Mouse (Mus musculus) kidney, postnatal 36 days (tissue): ENCODE measurements around the gene Lag3.
A peak's percentile ranks its signal among the peaks of the same experiment; 100 is the strongest.
"Not testable (repeated sequence)": the region's sequence is repeated elsewhere in the genome, so short reads cannot be mapped to it uniquely, and the experiment has no call there.

Experiments
- DNase-seq, 2 experiments: peaks; one replicate each; pipeline ENCODE4 v3.0.0; 2021 to 2022; ENCODE audit warnings: mixed read lengths in 2 of 2

Gene Lag3

GRCm38 (mm10) chr6:124900056-124900800 is 11.3 kb downstream of the Lag3 start:
- DNase-seq: no peak

GRCm38 (mm10) chr6:124898359-124898758 is 13.1 kb downstream of the Lag3 start:
- no peak for DNase-seq

DNA sequence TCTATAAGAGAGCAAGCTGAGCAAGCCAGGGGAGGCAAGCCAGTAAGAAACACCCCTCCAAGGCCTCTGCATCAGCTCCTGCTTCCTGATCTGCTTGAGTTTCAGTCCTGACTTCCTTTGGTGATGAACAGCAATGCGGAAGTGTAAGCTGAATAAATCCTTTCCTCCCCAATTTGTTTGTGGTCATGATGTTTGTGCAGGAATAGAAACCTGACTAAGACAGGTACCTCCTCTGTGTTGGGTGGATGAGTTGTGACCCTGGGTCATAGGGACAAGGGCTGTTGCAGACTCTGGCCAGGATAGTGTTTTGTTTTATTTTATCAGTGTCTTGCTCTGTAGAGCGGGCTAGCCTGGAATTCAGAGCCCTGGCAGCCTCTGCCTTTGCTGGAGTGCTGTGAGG is 17.4 kb downstream of the Lag3 start:
- not testable (repeated sequence) for DNase-seq

GRCm38 (mm10) chr6:124890997-124891396 is 20.5 kb downstream of the Lag3 start:
- DNase-seq: no peak

GRCm38 (mm10) chr6:124888555-124889125 is 22.9 kb downstream of the Lag3 start:
- no peak for DNase-seq

GRCm38 (mm10) chr6:124887986-124888385 is 23.5 kb downstream of the Lag3 start, which contains the start of gene Cd4:
Gene Cd4, minus strand, starts transcription at chr6:124888221.
- no peak for DNase-seq

- DNase-seq: no peak
Observed at GRCm38 (mm10) chr6:124885956-124886381, 25.5 kb downstream of the Lag3 start.

DNA sequence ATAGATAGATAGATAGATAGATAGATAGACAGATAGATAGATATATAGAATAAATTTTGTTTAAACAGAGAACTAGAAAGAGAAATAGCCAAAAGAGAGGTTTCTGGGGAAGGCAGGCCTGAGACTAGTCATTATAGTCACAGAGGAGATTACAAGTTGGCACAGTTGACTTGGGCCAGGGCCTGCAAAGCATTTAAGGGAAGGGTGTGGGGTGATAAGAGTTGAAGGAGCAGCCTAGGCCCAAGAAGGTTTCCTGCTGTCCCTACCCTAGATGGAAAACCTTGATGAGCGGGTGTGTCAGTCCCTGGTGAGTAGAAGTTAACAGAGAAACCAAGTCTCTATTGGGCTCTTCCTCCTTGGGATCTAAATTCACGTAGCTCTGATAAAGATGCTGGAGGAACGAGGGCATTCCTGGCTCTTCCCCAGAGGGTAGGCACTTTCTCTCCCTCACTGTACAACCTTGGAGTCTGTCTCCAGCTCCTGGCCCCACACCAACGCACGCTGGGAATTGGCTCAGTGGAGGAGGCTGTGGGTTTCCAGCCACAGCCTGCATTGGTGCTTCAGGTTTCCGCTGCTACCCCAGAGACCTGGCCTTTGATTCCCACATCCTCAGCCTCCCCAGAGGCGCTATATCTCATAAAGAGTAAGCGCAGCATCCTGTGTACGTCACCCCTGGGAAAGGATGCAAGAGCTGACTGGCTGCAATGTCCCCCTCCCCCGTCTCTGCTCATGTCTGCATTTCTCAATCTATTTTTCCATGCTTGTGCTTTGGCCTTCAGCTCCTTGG is 26.6 kb downstream of the Lag3 start:
- no peak for DNase-seq

- DNase-seq: no peak
Observed at GRCm38 (mm10) chr6:124883351-124883750, 28.2 kb downstream of the Lag3 start.

DNA sequence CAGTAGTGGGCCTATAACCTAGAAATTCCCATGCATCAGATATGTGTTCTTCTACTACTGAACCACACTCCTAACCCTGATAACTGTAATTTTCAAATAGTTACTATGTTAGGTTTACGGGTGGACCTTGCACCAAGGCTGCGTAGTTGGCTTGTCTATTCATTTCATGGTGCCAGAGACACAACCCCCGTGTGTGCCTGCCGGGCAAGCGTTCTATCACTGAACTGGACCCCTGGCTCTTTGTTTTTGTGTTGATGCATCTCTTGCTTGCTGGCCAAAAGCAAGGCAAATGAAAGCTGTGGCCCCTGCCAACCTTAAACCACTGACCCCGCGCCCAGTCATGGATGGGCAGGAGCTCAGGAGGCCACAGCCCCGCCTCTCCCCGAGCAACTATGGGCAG is 29.7 kb downstream of the Lag3 start:
- DNase-seq: peak in 1 of 2 experiments; percentile 32

DNA sequence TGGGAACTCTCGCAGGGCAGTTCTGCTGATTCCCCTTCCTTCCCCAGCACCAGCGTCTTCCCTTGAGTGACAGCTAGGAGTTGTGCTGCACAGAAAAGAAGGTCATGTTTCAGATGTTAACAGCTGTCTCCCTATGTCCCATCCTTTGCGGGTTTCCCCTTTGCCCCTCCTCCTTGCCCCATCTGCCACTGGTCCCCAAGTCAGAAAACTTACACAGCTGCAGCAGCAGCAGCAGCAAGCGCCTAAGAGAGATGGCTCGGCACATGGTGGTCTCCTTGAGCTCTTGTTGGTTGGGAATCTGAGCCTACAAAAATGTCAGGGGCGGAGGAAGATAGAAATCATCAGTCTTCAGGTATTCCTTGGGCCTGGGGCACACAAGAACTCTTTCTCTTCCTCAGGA is 32.1 kb downstream of the Lag3 start:
- DNase-seq: no peak

GRCm38 (mm10) chr6:124874348-124874747 is 37.2 kb downstream of the Lag3 start:
- DNase-seq: no peak

GRCm38 (mm10) chr6:124866560-124866959 is 44.9 kb downstream of the Lag3 start:
- DNase-seq: no peak

- peak; percentile 43 to 51 for DNase-seq
Observed at GRCm38 (mm10) chr6:124865766-124866362, 45.6 kb downstream of the Lag3 start.

- peak; percentile 56 to 79 for DNase-seq
Observed at GRCm38 (mm10) chr6:124863658-124864298, 47.7 kb downstream of the Lag3 start, which contains the start of gene Gpr162. Gene Gpr162, minus strand, starts transcription at chr6:124863983.

DNA sequence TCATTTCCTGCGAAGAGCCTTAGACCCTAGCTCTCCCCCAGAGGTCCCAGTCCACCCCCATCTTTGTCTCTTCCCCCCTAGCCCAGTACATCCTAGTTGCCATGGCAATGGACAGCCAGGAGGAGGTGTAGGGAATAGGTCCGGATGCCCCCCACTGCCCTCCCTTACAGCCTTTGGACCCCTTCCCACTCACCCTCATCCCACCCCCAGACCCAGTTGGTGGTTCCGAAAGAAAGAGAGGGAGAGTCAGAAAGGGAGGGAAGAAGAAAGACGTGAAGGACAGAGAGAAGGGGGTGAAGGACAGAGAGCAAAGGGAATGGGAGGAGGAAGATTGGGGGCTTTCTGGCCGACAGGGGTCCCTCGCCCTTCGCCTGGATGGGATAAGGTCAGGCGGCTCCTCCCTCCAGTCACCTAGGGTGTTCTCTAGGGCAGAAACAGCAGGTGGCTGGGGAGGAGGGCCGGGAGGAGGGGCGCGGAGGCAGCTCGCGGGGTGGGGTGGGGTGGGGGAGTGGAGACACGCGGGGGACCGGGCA is 48.3 kb downstream of the Lag3 start:
- no peak for DNase-seq

DNA sequence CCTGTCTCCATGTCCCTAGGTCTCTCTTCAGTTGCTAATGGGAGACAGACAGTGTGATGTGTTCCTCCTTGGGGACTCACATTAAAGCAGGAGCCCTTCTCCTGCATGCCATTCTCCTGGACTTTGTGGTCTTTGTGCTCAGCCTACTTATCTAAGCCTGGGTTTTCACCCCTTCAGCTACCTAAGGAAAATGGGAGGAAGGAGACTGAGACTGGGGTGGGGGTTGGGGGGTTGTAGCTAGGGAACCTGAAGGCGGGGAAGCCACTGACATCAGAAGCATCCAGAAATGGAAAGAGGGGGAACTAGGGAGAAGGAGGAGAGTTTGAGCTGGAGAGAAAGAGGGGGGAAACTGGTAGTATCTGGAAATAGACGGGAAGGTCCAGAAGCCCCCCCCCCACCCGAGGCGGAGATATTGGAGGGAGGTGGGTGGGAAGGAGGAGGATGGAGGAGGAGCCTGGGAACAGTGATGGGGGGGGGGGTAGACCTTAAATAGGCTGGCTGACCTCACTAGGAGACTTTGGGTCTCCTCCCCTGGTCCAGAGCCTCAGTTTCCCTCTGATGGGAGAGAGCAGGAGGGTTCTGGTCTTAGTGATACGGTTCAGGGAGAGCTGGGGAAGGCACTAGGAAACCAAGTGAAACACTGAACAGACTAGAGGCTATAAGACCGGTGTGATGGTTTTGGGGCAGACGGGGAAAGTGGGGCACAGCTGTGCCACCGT is 48.9 kb downstream of the Lag3 start:
- DNase-seq: no peak

DNA sequence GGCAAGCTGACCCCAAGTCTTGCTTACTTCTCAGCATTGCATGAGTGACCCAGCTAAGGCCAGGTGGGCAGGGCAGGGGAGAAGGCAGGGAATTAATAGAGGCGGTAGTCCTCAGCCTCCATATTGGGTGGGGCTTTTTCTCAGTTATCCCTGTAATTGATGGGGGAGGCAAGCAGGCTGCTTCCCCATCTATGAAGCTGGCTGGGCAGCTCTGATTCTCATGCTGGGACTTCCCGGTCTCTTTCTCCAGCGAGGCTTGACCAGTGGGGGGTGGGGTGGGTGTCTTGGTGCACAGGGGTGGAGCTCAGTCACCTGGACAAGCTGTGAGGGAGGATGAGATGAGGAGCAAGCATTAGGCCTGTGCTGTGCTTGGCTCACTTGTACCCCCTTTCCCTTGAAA is 49.7 kb downstream of the Lag3 start:
- no peak for DNase-seq

- no peak for DNase-seq
Observed at GRCm38 (mm10) chr6:124861266-124861665, 50.2 kb downstream of the Lag3 start.

DNA sequence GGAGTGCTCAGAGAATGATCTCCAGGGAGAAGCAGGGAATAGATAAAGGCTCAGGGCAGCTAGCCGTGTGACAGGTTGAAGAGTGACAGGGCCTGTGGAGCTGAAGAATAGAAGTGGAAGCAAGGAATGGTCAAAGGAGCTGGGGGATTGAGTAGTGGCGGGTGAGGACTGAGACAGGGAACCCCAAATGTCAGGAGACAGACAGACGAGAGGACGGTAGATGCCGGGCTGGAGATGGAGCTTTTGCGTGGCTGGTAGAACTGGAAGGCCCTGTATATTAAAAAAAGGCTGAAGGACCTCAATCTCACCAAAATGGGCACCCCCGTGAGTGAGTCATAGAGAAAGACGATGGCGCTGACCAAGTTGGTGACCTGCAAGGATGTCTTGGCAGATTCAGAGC is 51.0 kb downstream of the Lag3 start:
- DNase-seq: no peak

DNA sequence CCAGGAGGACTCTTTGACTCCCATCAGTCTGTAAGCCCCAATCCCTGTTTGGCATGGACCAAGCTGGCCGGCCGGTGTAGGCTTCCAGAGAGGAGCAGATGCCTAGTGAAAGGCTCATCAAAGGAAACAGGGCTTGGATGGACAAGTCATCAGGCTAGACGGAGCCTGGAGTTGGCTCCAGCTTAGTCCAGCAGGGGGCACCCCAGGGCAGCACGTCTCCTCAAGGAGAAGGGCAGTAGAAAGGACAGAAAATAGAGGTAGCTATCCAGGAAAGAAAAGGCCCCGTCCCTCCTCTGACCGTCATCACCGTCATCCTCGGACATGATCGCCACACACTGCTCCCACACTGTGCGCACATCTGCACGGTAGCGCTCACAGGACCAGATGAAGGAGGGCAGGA is 51.8 kb downstream of the Lag3 start:
- DNase-seq: peak; percentile 87 to 96
